Mouse (Mus musculus) bone marrow, adult 2 months (tissue): ENCODE results near the gene Fam183b.

Experiments
- CTCF ChIP-seq: fragments of 200-500 bp; IDR thresholded peaks from 2 replicates; pipeline ENCODE4 v1.5.1; 2011; ENCODE audit warnings: low read length, control low read depth; ENCODE audit not compliant: control insufficient read depth, insufficient read depth
- POLR2A ChIP-seq: fragments of 200-500 bp; IDR thresholded peaks from 2 replicates; pipeline ENCODE4 v1.6.1; 2011; ENCODE audit warnings: low read depth, mild to moderate bottlenecking, control low read depth, low read length, borderline replicate concordance; ENCODE audit not compliant: control insufficient read depth

- no peak for TF ChIP-seq CTCF
- TF ChIP-seq POLR2A = no peak
These were observed 13.9 kb upstream of the Fam183b start for GRCm38 (mm10) chr11:58815676-58816075.
